Mouse (Mus musculus): Measurements from ENCODE around the gene Larp7. TPM values are rescaled to one million over a fixed set of nuclear protein-coding genes. Genes with fewer than 3 reads are reported as not detected.

The Larp7 gene
- polyA plus RNA-seq, 1 experiment from 2014 or later, result 59.1 TPM

DNA sequence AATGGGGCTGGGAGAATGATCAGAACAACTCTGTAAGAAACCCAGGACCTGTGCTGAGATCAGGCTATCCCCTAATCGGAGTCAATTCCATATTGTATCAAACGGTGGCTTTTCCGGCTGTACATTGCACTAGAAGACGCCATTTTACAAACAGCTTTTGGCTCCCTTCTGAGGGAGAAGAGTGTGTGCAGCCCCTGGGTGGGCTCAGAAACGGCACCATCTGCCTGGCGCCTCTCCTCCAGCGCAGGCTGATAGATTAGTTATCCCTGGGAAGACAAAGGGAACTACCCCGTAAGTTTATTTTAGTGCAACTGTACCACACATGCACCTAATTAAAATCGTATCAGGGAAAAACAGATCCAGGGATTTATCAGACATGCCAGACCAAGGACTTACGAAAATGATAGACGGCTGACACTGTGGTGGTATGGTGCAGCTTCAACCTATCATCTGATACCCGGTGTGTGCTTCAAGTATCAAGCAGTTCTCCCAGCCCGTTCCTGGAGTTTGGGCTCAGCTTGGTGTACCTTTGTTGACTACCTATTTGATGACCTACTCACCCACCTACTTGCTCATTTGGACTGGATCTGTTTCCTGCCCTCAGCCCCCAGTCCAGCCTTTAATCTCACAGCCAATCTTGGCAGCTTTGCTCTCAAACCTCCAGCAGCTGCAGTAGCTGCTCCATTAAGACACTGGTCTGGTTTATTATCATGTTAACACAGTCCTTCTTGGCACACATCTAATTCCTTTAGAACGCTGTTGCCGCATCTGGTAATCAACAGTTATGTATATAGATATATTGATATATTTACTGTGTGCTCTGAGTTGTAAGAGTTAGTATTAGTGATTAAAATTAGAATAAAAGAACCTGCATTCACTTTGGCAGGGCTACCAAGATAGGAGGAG, 45.0 kb downstream of the Larp7 start:
- Histone ChIP-seq H3K4me2 (no peak overlapping the region), H3K4me1 (peaks cover 8% of the 10 kb centered on the region; the same call in 1 of the 2 replicates), H3K4me3 (no peak overlapping the region), H3K27ac (peak overlapping the region; percentile 40; the same call in 1 of the 2 replicates), H3K9ac (no peak overlapping the region), H3K9me3 (replicated peaks) (peaks cover 5% of the 10 kb centered on the region), H3K27me3 (no peaks in the 10 kb centered on the region), H3K36me3 (ENCODE audit: poor library complexity, severe bottlenecking) (no peaks in the 10 kb centered on the region)
- WGBS, result 70% methylated on average over 15 of the region's 15 CpGs
- peak; percentile 66 for ATAC-seq

DNA sequence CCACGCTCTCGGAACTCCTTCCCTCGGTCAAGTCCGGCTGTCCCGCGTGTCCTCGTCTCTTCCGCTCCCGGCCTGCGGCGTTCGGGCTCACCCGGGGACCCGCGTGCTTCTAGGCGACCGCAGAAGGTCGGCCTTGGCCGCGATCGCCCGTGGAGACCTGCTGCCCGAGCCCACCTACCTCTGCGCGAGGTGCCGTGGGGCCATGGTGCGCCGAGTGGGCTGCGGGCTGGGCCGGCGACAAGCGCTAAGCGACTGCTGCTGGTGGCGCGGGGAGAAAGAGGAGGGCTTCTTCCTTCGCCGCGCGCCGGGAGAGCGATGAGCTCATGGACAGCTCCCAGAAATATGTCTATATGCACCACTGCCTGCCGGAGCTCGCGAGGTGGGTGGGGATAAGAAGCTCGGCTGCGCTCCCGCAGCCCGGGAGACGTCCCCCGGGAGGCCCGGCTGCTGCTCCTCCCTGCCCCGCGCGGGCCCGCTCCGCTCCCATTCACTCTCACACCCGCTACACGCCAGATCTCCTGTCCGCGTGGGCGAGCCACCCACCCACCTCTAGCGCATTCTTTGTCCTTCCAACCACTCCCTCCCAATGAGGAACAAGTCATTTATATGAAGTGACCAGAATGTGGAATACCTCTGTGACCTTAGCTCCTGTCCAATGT, 54.3 kb downstream of the Larp7 start, which contains the start of gene Ank2:
TSS of gene Ank2 (minus strand) at position 609 of the 659 bp plus-strand sequence.
- Histone ChIP-seq H3K27me3 (peaks cover 12% of the 10 kb centered on the region), H3K9me3 (replicated peaks) (peaks cover 5% of the 10 kb centered on the region), H3K27ac (0 out of 2 replicates have a peak within 1 kb of the TSS, but pooled peaks have one; percentile 3), H3K4me1 (peaks cover 6% of the 10 kb centered on the region; the same call in 1 of the 2 replicates), H3K4me3 (peak within 1 kb of the TSS; percentile 68), H3K9ac (peak within 1 kb of the TSS; percentile 85), H3K36me3 (ENCODE audit: poor library complexity, severe bottlenecking) (no peaks in the 10 kb centered on the region), H3K4me2 (peak within 1 kb of the TSS; percentile 89)
- ATAC-seq, result peak; percentile 78
- under 1% methylated on average over 51 of the region's 62 CpGs for WGBS

DNA sequence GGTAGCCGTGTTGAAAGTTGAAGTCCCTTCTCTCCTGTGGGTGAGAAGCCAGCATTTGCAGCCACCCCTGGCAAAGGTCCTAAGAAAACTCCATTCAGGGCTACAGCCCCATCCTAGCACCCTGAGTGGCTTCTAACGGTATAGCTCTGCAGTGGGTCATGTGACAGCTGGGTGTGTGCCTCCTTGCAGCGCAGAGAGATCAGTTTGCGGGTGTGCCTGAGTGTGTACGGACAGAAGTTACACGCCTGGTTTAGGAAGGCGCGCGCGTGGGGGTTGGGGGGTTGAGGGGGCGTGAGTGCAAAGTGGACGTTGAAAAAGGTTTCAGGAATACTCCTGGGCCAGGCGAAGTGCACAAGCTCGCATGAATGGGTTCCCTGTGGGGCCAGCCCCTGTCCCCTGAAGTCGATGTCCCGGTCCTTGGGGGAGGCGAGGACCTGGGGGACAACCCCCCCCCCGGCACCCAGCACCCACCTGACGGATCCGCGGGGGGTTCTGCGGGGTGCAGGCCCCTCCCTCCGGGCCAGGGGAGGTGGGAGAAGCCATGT, 54.9 kb downstream of the Larp7 start:
- ATAC-seq, result peak; percentile 91
- Histone ChIP-seq H3K36me3 (ENCODE audit: poor library complexity, severe bottlenecking) (no peaks in the 10 kb centered on the region), H3K4me1 (peaks cover 6% of the 10 kb centered on the region; the same call in 1 of the 2 replicates), H3K27ac (no peak overlapping the region), H3K9ac (peak overlapping the region; percentile 85), H3K4me3 (peak overlapping the region; percentile 68), H3K27me3 (peaks cover 12% of the 10 kb centered on the region), H3K4me2 (peak overlapping the region; percentile 89), H3K9me3 (replicated peaks) (0 out of 2 replicates have a peak, but pooled peaks cover under 1% of the 10 kb centered on the region)
- 2% methylated on average over 16 of the region's 23 CpGs for WGBS

DNA sequence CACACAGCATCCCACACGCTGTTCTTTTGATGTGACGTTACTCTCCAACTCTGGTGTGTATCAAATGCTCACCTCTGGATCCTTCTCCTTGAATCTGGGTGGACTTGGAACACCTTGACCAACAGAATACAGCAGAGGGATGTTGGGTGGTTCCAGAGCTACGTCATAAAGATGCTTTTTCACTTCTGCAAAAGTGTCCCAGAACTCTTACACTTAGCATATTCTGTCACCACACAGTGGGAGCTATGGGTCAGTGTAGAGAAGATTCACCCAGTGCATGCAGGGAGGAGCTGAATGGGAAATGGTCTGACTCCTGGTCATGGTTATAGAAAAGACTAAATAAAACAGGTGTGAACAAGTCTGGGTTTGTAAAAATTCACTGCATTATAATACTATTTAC, 60.5 kb downstream of the Larp7 start:
- Histone ChIP-seq H3K27ac (no peak overlapping the region), H3K9me3 (replicated peaks) (no peaks in the 10 kb centered on the region), H3K36me3 (ENCODE audit: poor library complexity, severe bottlenecking) (no peaks in the 10 kb centered on the region), H3K4me2 (no peak overlapping the region), H3K27me3 (0 out of 2 replicates have a peak, but pooled peaks cover 3% of the 10 kb centered on the region), H3K9ac (no peak overlapping the region), H3K4me3 (no peak overlapping the region), H3K4me1 (peaks cover 1% of the 10 kb centered on the region; the same call in 1 of the 2 replicates)
- no peak for ATAC-seq
- 87% methylated on average over 3 of the region's 3 CpGs for WGBS

DNA sequence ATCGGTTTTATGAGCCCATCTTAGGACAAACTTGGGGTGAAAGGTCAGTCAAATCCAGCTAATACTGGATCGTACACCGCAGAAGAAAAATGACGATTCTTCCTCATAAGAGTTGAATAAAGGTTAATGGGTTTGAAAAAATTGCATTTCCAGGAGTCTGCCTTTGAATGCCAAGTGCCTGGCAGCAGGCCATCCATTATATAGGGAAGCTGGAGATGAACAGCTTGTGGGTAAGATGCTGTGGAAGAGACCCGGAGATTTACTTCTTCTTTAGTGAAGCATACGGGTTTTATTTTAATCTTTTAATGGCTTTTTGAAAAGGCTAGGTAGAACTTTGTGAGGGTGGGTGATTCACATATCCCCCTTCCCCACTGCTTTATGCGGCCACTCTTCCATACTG, 65.8 kb downstream of the Larp7 start:
- Histone ChIP-seq H3K9me3 (replicated peaks) (no peaks in the 10 kb centered on the region), H3K27ac (peak overlapping the region; percentile 40; the same call in 1 of the 2 replicates), H3K4me2 (peak overlapping the region; percentile 5; the same call in 1 of the 2 replicates), H3K27me3 (no peaks in the 10 kb centered on the region), H3K36me3 (ENCODE audit: poor library complexity, severe bottlenecking) (no peaks in the 10 kb centered on the region), H3K4me3 (no peak overlapping the region), H3K9ac (no peak overlapping the region), H3K4me1 (peaks cover 19% of the 10 kb centered on the region)
- 43% methylated on average over 7 of the region's 7 CpGs for WGBS
- ATAC-seq, result peak; percentile 50; the same call in 1 of the 2 replicates

MicroRNAs encoded within 50 kb of the gene (microRNA counts, 519-probe panel; counts per million panel counts)
- 177 counts per million, percentile 53 among the panel's probes with 10 or more counts for microRNA mmu-miR-302a
- microRNA mmu-miR-302b, result 177 counts per million, percentile 53 among the panel's probes with 10 or more counts
- microRNA mmu-miR-302c, result 177 counts per million, percentile 53 among the panel's probes with 10 or more counts
- microRNA mmu-miR-302d, result 2,651 counts per million, percentile 62 among the panel's probes with 10 or more counts
- microRNA mmu-miR-367, result 2,343 counts per million, percentile 61 among the panel's probes with 10 or more counts

Small RNA genes lying within 50 kb of the gene (microRNA-seq; reads per million reads assigned to microRNA genes)
- gene Mir302a, result 320 reads per million, percentile 66 among the genes with 10 or more reads in this experiment
- 198 reads per million, percentile 59 among the genes with 10 or more reads in this experiment for gene Mir302b
- gene Mir302c, result 24.7 reads per million, percentile 33 among the genes with 10 or more reads in this experiment
- 297 reads per million, percentile 65 among the genes with 10 or more reads in this experiment for gene Mir302d
- not detected for gene Mir367

Other genes with a start within 250 kb of the Larp7 start
- 122 and 125 TPM in 2 replicates for gene Ank2, start 54.0 kb downstream of the Larp7 start, polyA plus RNA-seq (2015; fragmentation: Nextera tagmentation; extraction: Ambion mirVana)
- gene Zgrf1, start 140 bp upstream of the Larp7 start, polyA plus RNA-seq (2015; fragmentation: Nextera tagmentation; extraction: Ambion mirVana), result 9.2 and 10.6 TPM in 2 replicates
- gene Neurog2, start 79.8 kb upstream of the Larp7 start, polyA plus RNA-seq (2015; fragmentation: Nextera tagmentation; extraction: Ambion mirVana), result 122 and 153 TPM in 2 replicates
- gene Alpk1, start 227.2 kb upstream of the Larp7 start, polyA plus RNA-seq (2015; fragmentation: Nextera tagmentation; extraction: Ambion mirVana), result 1.1 and 1.4 TPM in 2 replicates
- 4.9 and 5.0 TPM in 2 replicates for gene Tifa, start 236.5 kb upstream of the Larp7 start, polyA plus RNA-seq (2015; fragmentation: Nextera tagmentation; extraction: Ambion mirVana)

Data from forebrain, embryonic 13.5 days (tissue).